Mouse (Mus musculus): ENCODE results near the gene Smyd1. TPM values are rescaled to one million over a fixed set of nuclear protein-coding genes. Genes with fewer than 3 reads are reported as not detected.
"Not testable (repeated sequence)": the region's sequence is repeated elsewhere in the genome, so short reads cannot be mapped to it uniquely, and the experiment has no call there.

The Smyd1 gene
- polyA plus RNA-seq, 1 experiment from 2014 or later = 0.18 TPM

DNA sequence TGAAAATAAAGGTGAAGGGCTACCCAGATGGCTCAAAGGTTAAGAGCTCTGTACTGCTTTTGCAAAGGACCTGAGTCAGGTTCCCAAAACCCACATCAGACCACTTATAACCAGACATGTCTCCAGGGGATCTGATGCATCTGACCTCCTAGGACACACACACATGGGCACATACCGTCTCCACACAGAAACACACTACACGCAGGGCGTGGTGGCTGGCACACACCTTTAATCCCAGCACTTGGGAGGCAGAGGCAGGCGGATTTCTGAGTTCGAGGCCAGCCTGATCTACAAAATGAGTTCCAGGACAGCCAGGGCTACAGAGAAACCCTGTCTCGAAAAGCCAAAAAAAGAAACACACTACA lies 52.4 kb downstream of the Smyd1 start:
- H3K4me1 ChIP-seq = peaks cover 16% of the 10 kb centered on the region
- H3K9ac ChIP-seq; H3K27me3 ChIP-seq; H3K9me3 ChIP-seq; ATAC-seq (ENCODE audit: low FRiP score); H3K36me3 ChIP-seq (replicated peaks); H3K27ac ChIP-seq; H3K4me2 ChIP-seq; H3K4me3 ChIP-seq (replicated peaks): not testable (repeated sequence)
- WGBS = 95% methylated on average over 6 of the region's 6 CpGs

- no peaks in the 10 kb centered on the region for H3K36me3 ChIP-seq (replicated peaks)
- ATAC-seq (ENCODE audit: low FRiP score) = no peak
- H3K9ac ChIP-seq = no peak overlapping the region
- no peak overlapping the region for H3K27ac ChIP-seq
- H3K4me3 ChIP-seq (replicated peaks) = no peak overlapping the region
- no peak overlapping the region for H3K4me2 ChIP-seq
- H3K4me1 ChIP-seq = peaks cover 16% of the 10 kb centered on the region
- no peaks in the 10 kb centered on the region for H3K9me3 ChIP-seq
- 71% methylated on average over 7 of the region's 7 CpGs for WGBS
- no peaks in the 10 kb centered on the region for H3K27me3 ChIP-seq
Measured at GRCm38 (mm10) chr6:71268929-71269685, 52.9 kb downstream of the Smyd1 start.

DNA sequence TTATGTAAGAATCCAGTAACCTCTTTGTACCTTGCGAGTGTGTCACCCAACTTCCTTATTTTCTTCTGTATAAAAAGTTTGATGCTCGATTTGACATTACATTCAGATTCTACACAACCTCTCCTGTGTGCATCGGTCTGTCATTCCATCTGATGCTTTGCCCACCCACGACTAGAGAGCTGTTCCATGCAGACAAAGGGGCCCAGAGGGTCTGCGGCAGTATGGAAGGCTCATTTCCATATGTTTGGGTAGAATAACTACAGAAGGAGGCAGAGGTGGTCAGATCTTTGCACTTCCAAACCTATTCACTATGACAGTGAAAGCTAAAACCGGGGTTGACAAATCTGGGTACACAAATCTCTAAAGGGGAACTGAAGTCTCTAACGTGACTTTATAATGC lies 54.4 kb downstream of the Smyd1 start:
- not testable (repeated sequence) for H3K9me3 ChIP-seq; H3K4me3 ChIP-seq (replicated peaks); H3K27ac ChIP-seq; H3K27me3 ChIP-seq; H3K36me3 ChIP-seq (replicated peaks); H3K9ac ChIP-seq; H3K4me2 ChIP-seq; ATAC-seq (ENCODE audit: low FRiP score)
- WGBS = 64% methylated on average over 7 of the region's 7 CpGs
- peaks cover 11% of the 10 kb centered on the region for H3K4me1 ChIP-seq

GRCm38 (mm10) chr6:71262142-71262833 lies 59.7 kb downstream of the Smyd1 start:
- no peak overlapping the region for H3K9ac ChIP-seq
- WGBS = 71% methylated on average over 8 of the region's 8 CpGs
- no peak for ATAC-seq (ENCODE audit: low FRiP score)
- H3K27ac ChIP-seq = no peak overlapping the region
- no peak overlapping the region for H3K4me3 ChIP-seq (replicated peaks)
- no peaks in the 10 kb centered on the region for H3K27me3 ChIP-seq
- no peaks in the 10 kb centered on the region for H3K9me3 ChIP-seq
- no peaks in the 10 kb centered on the region for H3K36me3 ChIP-seq (replicated peaks)
- no peak overlapping the region for H3K4me2 ChIP-seq
- H3K4me1 ChIP-seq = no peaks in the 10 kb centered on the region

DNA sequence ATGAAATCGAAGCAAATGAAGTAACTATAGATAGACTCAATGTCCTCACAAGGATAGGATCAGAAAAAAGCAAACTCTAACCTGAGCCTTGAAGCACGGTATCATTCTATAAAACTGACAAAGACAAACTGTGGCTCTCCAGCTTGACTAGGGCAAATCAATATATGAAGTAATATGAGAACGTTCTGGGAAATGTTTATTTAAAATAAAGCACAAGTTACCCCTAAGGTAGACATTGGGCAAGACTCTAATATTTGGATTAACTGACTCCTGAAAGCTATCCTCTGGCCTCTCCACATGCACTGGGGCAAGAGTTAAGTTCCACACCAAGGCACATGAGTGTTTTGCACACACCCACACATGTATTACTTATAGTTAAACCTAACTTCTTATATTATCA lies 61.0 kb downstream of the Smyd1 start:
- no peaks in the 10 kb centered on the region for H3K9me3 ChIP-seq
- no peak for ATAC-seq (ENCODE audit: low FRiP score)
- H3K4me3 ChIP-seq (replicated peaks) = no peak overlapping the region
- no peak overlapping the region for H3K4me2 ChIP-seq
- no peak overlapping the region for H3K9ac ChIP-seq
- no peak overlapping the region for H3K27ac ChIP-seq
- 87% methylated on average over 3 of the region's 3 CpGs for WGBS
- no peaks in the 10 kb centered on the region for H3K4me1 ChIP-seq
- H3K36me3 ChIP-seq (replicated peaks) = no peaks in the 10 kb centered on the region
- no peaks in the 10 kb centered on the region for H3K27me3 ChIP-seq

DNA sequence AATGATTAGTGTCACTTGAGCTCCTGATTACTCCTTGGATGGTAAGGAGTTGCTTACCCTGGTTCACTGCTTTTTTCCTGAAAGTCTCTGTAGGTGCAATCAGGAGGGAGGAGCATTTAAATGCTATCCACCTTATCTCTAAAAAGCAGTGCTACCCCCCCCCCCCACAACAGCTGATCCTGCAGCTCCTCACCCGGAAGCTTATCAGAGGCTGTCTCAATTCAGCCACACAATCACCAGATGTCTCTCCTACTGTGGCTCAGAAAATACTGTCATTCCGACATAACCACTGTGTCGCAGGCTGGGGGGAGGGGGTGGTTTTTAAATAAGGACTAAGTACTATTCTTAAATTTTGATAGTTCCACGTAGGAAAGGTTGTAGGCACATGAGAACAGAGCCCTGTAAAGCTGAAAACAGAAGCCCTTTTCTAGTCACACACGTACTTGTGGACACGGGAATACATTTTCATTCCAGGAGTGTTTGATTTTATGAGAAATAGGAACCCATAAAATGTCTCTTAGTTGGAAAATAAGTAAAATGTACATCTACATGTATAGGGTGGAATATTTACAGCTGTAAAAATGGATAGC lies 61.9 kb downstream of the Smyd1 start:
- H3K27me3 ChIP-seq = no peaks in the 10 kb centered on the region
- 67% methylated on average over 6 of the region's 6 CpGs for WGBS

DNA sequence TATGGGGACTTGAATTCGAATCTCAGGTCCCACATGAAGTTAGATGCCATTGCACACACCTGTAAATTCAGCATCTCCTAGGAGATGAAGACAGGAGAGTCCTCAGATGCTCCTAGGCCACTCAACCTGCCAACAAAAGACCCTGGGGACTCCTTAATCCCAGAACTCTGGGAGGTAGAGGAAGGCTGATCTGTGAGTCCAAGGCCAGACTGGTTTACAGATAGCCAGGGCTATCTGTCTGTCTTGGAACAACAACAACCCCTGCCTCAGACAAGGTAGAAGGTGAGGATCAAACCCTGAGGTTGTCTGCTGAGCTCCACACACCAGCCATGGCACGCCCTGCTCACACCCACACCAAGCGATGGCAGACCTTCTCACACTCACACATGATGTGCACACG lies 62.9 kb downstream of the Smyd1 start:
- H3K9me3 ChIP-seq = no peaks in the 10 kb centered on the region
- no peaks in the 10 kb centered on the region for H3K36me3 ChIP-seq (replicated peaks)
- no peak overlapping the region for H3K9ac ChIP-seq
- H3K4me2 ChIP-seq = no peak overlapping the region
- H3K4me1 ChIP-seq = no peaks in the 10 kb centered on the region
- no peak overlapping the region for H3K4me3 ChIP-seq (replicated peaks)
- H3K27ac ChIP-seq = no peak overlapping the region
- whole genome bisulfite sequencing = 83% methylated on average over 4 of the region's 4 CpGs
- no peak for ATAC-seq (ENCODE audit: low FRiP score)
- no peaks in the 10 kb centered on the region for H3K27me3 ChIP-seq

More for the DNA sequence above, 61.9 kb downstream of the Smyd1 start:
- H3K4me3 ChIP-seq (replicated peaks) = no peak overlapping the region
- no peak overlapping the region for H3K9ac ChIP-seq
- no peak overlapping the region for H3K27ac ChIP-seq
- H3K4me1 ChIP-seq = no peaks in the 10 kb centered on the region
- no peak for ATAC-seq (ENCODE audit: low FRiP score)
- H3K4me2 ChIP-seq = no peak overlapping the region
- no peaks in the 10 kb centered on the region for H3K36me3 ChIP-seq (replicated peaks)
- no peaks in the 10 kb centered on the region for H3K9me3 ChIP-seq

GRCm38 (mm10) chr6:71258562-71258961 lies 63.5 kb downstream of the Smyd1 start:
- H3K27ac ChIP-seq = no peak overlapping the region
- H3K9me3 ChIP-seq = no peaks in the 10 kb centered on the region
- 86% methylated on average over 2 of the region's 2 CpGs for WGBS
- H3K27me3 ChIP-seq = no peaks in the 10 kb centered on the region
- no peak overlapping the region for H3K4me2 ChIP-seq
- no peak overlapping the region for H3K9ac ChIP-seq
- no peaks in the 10 kb centered on the region for H3K4me1 ChIP-seq
- no peak overlapping the region for H3K4me3 ChIP-seq (replicated peaks)
- ATAC-seq (ENCODE audit: low FRiP score) = no peak
- H3K36me3 ChIP-seq (replicated peaks) = no peaks in the 10 kb centered on the region

DNA sequence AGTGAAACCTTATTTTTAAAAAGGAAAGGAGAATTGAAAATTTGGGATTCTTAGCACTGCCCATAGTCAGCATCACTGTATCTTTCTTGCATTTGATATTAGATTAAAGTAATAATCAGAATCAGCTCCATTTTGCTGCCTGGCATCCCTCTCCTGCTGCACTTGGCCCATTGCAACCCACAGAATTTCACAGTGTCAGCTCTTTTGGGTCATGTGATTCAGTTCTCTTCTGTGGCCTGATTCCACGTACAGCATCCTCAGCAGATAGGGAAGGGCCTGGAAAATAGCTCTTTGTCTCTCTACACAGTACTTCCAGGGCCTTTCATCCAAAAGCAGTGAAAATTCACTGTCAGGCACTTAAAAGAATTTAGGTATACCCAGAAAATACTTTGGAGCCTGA lies 64.7 kb downstream of the Smyd1 start:
- H3K4me2 ChIP-seq = no peak overlapping the region
- ATAC-seq (ENCODE audit: low FRiP score) = no peak
- H3K9ac ChIP-seq = no peak overlapping the region
- 51% methylated on average over 1 of the region's 1 CpGs for WGBS
- H3K27me3 ChIP-seq = no peaks in the 10 kb centered on the region
- H3K36me3 ChIP-seq (replicated peaks) = no peaks in the 10 kb centered on the region
- H3K4me3 ChIP-seq (replicated peaks) = no peak overlapping the region
- H3K9me3 ChIP-seq = no peaks in the 10 kb centered on the region
- no peaks in the 10 kb centered on the region for H3K4me1 ChIP-seq
- H3K27ac ChIP-seq = no peak overlapping the region

DNA sequence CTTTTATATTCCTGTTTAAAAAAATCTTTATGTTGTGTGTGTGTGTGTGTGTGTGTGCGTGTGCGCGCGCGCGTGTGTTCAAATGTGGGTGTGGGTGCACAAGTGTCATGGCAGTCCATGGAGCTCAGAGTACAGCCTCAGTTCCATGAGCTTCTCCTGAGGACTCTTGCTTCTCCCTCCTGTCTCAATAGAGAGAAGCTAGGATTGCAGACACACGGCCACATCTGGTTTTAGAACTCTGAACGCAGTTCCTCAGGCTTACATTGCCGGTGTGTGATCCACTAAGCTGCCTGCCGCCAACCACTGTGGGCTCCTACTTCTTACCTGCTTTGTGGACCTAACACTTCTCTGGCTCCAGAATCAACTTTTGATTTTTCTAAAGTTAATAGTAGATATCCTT lies 65.9 kb downstream of the Smyd1 start:
- Histone ChIP-seq H3K4me2 (no peak overlapping the region), H3K4me3 (replicated peaks) (no peak overlapping the region), H3K9ac (no peak overlapping the region), H3K9me3 (no peaks in the 10 kb centered on the region), H3K27me3 (no peaks in the 10 kb centered on the region), H3K27ac (no peak overlapping the region), H3K4me1 (no peaks in the 10 kb centered on the region), H3K36me3 (replicated peaks) (no peaks in the 10 kb centered on the region)
- no peak for ATAC-seq (ENCODE audit: low FRiP score)
- 92% methylated on average over 10 of the region's 10 CpGs for WGBS

DNA sequence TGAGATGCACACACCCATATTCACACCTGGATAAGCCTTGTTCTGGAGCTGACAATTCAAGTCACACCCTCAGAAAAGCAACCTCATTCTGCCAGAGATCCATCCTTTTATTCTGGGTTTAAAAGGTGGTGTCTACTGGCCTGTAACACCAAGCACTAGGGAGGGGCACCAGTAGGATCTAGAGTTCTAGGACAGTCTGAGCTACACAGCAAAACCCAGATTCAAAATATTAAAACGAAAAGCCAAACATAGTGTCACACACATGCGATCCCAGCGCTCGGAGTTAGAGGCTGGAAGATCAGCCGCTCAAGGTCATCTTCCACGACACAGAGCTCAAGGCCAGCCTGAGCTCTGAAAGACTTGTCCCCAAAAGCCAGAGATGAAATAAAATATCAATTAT lies 67.6 kb downstream of the Smyd1 start:
- Histone ChIP-seq H3K27ac (no peak overlapping the region), H3K4me2 (no peak overlapping the region), H3K9me3 (no peaks in the 10 kb centered on the region), H3K36me3 (replicated peaks) (no peaks in the 10 kb centered on the region), H3K27me3 (no peaks in the 10 kb centered on the region), H3K4me1 (no peaks in the 10 kb centered on the region), H3K9ac (no peak overlapping the region), H3K4me3 (replicated peaks) (no peak overlapping the region)
- 96% methylated on average over 6 of the region's 6 CpGs for WGBS
- no peak for ATAC-seq (ENCODE audit: low FRiP score)

DNA sequence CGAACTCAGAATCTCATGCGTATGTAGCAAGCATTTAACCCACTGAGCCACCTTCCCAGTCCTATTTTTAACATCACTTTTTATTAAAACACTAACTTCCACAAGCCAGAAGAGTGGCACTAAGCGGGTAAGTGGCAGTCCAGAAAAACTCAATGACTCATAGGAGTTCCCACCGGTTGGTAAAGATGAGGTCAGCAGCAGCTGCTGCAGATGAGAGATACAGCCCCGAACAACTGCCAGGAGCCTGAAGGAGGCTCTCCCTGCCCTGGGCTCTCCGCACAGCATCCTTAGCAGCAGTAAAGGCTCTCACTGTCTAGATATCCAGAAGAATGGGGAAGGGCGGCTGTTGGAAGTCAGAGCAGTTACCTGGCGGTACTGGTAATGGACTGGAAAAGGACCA lies 71.1 kb downstream of the Smyd1 start:
- Histone ChIP-seq H3K9me3 (no peaks in the 10 kb centered on the region), H3K9ac (no peak overlapping the region), H3K4me2 (no peak overlapping the region), H3K27ac (no peak overlapping the region), H3K27me3 (no peaks in the 10 kb centered on the region), H3K36me3 (replicated peaks) (no peaks in the 10 kb centered on the region), H3K4me3 (replicated peaks) (no peak overlapping the region), H3K4me1 (no peaks in the 10 kb centered on the region)
- WGBS = 89% methylated on average over 8 of the region's 8 CpGs
- no peak for ATAC-seq (ENCODE audit: low FRiP score)

DNA sequence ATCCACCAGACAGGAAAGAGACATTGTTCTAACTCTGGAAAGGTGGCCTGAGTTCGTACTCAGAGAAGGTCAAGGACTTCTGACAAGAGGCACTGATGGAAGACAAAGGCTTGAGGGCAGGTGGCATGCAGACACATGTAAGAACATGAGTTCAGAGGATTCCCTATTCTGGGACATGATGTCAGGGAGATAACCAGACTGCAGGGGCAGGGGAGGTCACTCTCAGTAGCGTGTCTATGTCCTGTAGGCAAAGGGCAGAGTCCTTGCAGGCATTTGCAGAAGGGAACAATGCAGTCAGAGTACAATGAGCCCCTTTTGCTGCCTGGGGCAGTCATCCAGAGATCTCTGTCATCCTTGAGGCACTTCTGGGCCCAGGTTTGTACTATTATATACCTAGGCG lies 72.4 kb downstream of the Smyd1 start:
- ATAC-seq (ENCODE audit: low FRiP score) = no peak
- H3K4me1 ChIP-seq = no peaks in the 10 kb centered on the region
- no peaks in the 10 kb centered on the region for H3K27me3 ChIP-seq
- H3K4me2 ChIP-seq = no peak overlapping the region
- H3K9me3 ChIP-seq = no peaks in the 10 kb centered on the region
- no peak overlapping the region for H3K27ac ChIP-seq
- WGBS = 83% methylated on average over 3 of the region's 3 CpGs
- H3K9ac ChIP-seq = no peak overlapping the region
- no peak overlapping the region for H3K4me3 ChIP-seq (replicated peaks)
- no peaks in the 10 kb centered on the region for H3K36me3 ChIP-seq (replicated peaks)
